Mouse (Mus musculus) Patski (cell line): ENCODE results near the gene Crip3. TPM values are rescaled to one million over a fixed set of nuclear protein-coding genes. Genes with fewer than 3 reads are reported as not detected.

ENCODE experiments used
- ATAC-seq: fragments of 100-300 bp; one replicate; pipeline ENCODE4 v1.8.0; 2021
- CTCF ChIA-PET: fragments of 350-600 bp; sonication (Branson Sonifier 250); formaldehyde crosslinking; loops from one replicate; lab custom pipeline; 2022; ENCODE audit warnings: inconsistent platforms; lab: Charles Lee
- POLR2A ChIA-PET: fragments of 350-600 bp; sonication (Branson Sonifier 250); formaldehyde crosslinking; loops from one replicate; lab custom pipeline; 2022; ENCODE audit warnings: antibody characterized with exemption, inconsistent platforms; lab: Charles Lee
- DNase-seq: peaks from one replicate; pipeline ENCODE4 v3.0.0-alpha.2; 2011; ENCODE audit warnings: low read depth, low spot score
- H3K27me3 ChIP-seq: fragments of 371-371 bp; one replicate; pipeline ENCODE4 v1.5.1; 2021
- CTCF ChIP-seq: fragments of 100-300 bp; IDR thresholded peaks from one replicate; pipeline ENCODE4 v1.5.1; 2021
- in situ Hi-C: fragments of 300-500 bp; cut with MboI; formaldehyde crosslinking; loops from 3 replicates; pipeline ENCODE4 v1.11.1; 2018; ENCODE audit warnings: low pct_unique_long_range_greater_than_20kb, mixed read lengths
- polyA plus RNA-seq: library from polyadenylated mRNA; unstranded; gene quantifications from one replicate; pipeline ENCODE4 v1.2.3, GENCODE M21; 2021

The Crip3 gene
- not detected for polyA plus RNA-seq

GRCm38 (mm10) chr17:46428761-46429414 is at the start of gene Crip3:
Gene Crip3 (plus strand): TSS chr17:46428926.
- ATAC-seq (no peak), DNase-seq (no peak)
- TF ChIP-seq CTCF: no peak
- POLR2A ChIA-PET: no interaction called here
- in situ Hi-C loops: no loop called here
- CTCF ChIA-PET: interaction anchor here (1.2 kb wide), 1 partner anchor 9 kb away, joined by 4 read pairs; no protein-coding TSS in a partner anchor
- no peaks in the 10 kb centered on the region for H3K27me3 ChIP-seq

- CTCF ChIA-PET: no interaction called here
- H3K27me3 ChIP-seq: no peaks in the 10 kb centered on the region
- POLR2A ChIA-PET: no interaction called here
- DNase-seq: peak; percentile 64
- no peak for TF ChIP-seq CTCF
- in situ Hi-C loops: no loop called here
- peak; percentile 93 for ATAC-seq
These were observed 45.2 kb upstream of the Crip3 start, which contains the start of gene Zfp318 for GRCm38 (mm10) chr17:46383294-46384060. Gene Zfp318 (plus strand): TSS chr17:46383731.

GRCm38 (mm10) chr17:46384061-46384801 is 44.5 kb upstream of the Crip3 start:
- ChIA-PET POLR2A (no interaction called here), CTCF (interaction anchor here (0.9 kb wide), 2 partner anchors 9 to 11 kb away, joined by 3 to 4 read pairs; no protein-coding TSS in a partner anchor)
- ATAC-seq: peak; percentile 13
- DNase-seq: no peak
- TF ChIP-seq CTCF: no peak
- in situ Hi-C loops: no loop called here
- H3K27me3 ChIP-seq: no peaks in the 10 kb centered on the region

GRCm38 (mm10) chr17:46388200-46388599 is 40.5 kb upstream of the Crip3 start:
- ChIA-PET POLR2A (no interaction called here), CTCF (no interaction called here)
- H3K27me3 ChIP-seq: no peaks in the 10 kb centered on the region
- no peak for ATAC-seq
- in situ Hi-C loops: no loop called here
- no peak for TF ChIP-seq CTCF
- DNase-seq: no peak

- in situ Hi-C loops: loop anchor here (5.0 kb wide), 1 partner anchor 126 kb away; no protein-coding TSS in a partner anchor
- ATAC-seq (no peak), DNase-seq (no peak)
- ChIA-PET POLR2A (interaction anchor here (1.2 kb wide), 1 partner anchor 11 kb away, joined by 4 read pairs; no protein-coding TSS in a partner anchor), CTCF (interaction anchor here (0.8 to 2.4 kb wide), 7 partner anchors 8 to 130 kb away, joined by 3 to 8 read pairs (median 3); no protein-coding TSS in a partner anchor)
- H3K27me3 ChIP-seq: no peaks in the 10 kb centered on the region
- peak; percentile 77 for TF ChIP-seq CTCF
These were observed 35.7 kb upstream of the Crip3 start for GRCm38 (mm10) chr17:46393012-46393411.

- ChIA-PET CTCF (interaction anchor here (0.9 to 2.4 kb wide), 4 partner anchors 10 to 174 kb away, joined by 3 to 8 read pairs (median 6); no protein-coding TSS in a partner anchor), POLR2A (no interaction called here)
- no peaks in the 10 kb centered on the region for H3K27me3 ChIP-seq
- ATAC-seq (no peak), DNase-seq (no peak)
- TF ChIP-seq CTCF: no peak
- in situ Hi-C loops: loop anchor here (5.0 kb wide), 1 partner anchor 127 kb away; no protein-coding TSS in a partner anchor
These were observed 34.1 kb upstream of the Crip3 start for GRCm38 (mm10) chr17:46394631-46395030.

GRCm38 (mm10) chr17:46408478-46408877 is 20.2 kb upstream of the Crip3 start:
- ATAC-seq (no peak), DNase-seq (no peak)
- CTCF ChIA-PET: interaction anchor here (0.7 to 1.9 kb wide), 4 partner anchors 10 to 160 kb away, joined by 3 to 9 read pairs (median 6); partner anchors contain the start of genes Polr1c and Yipf3
- in situ Hi-C loops: no loop called here
- TF ChIP-seq CTCF: peak; percentile 66
- POLR2A ChIA-PET: interaction anchor here (0.6 to 0.7 kb wide), 2 partner anchors 9 to 235 kb away, joined by 3 to 5 read pairs; no protein-coding TSS in a partner anchor
- no peaks in the 10 kb centered on the region for H3K27me3 ChIP-seq

- ChIA-PET POLR2A (no interaction called here), CTCF (interaction anchor here (1.0 to 1.3 kb wide), 2 partner anchors 11 to 173 kb away, joined by 3 read pairs; no protein-coding TSS in a partner anchor)
- DNase-seq: no peak
- in situ Hi-C loops: no loop called here
- ATAC-seq: no peak
- H3K27me3 ChIP-seq: no peaks in the 10 kb centered on the region
- TF ChIP-seq CTCF: no peak
These were observed 10.1 kb upstream of the Crip3 start for GRCm38 (mm10) chr17:46418628-46419027.

- in situ Hi-C loops: no loop called here
- ChIA-PET CTCF (interaction anchor here (1.3 kb wide), 1 partner anchor 174 kb away, joined by 3 read pairs; no protein-coding TSS in a partner anchor), POLR2A (interaction anchor here (0.6 kb wide), 1 partner anchor 24 kb away, joined by 3 read pairs; no protein-coding TSS in a partner anchor)
- ATAC-seq: no peak
- no peak for DNase-seq
- no peaks in the 10 kb centered on the region for H3K27me3 ChIP-seq
- TF ChIP-seq CTCF: no peak
These were observed 9.0 kb upstream of the Crip3 start for GRCm38 (mm10) chr17:46419717-46420116.
